Mouse (Mus musculus) neural tube, embryonic 13.5 days (tissue): ENCODE results near the gene Ankrd22. TPM values are rescaled to one million over a fixed set of nuclear protein-coding genes. Genes with fewer than 3 reads are reported as not detected.

Experiments used
- ATAC-seq: fragments of 200-750 bp; cut with Nextera tagmentation; 2 replicates; pipeline ENCODE4 v1.8.0; 2017; ENCODE audit warnings: low read depth, mild to moderate bottlenecking, moderate TSS enrichment, moderate library complexity
- H3K27ac ChIP-seq: fragments of 300-500 bp; sonication (generic); replicated peaks from 2 replicates; pipeline ENCODE4 v1.5.1; 2015; ENCODE audit warnings: moderate library complexity, mild to moderate bottlenecking, inconsistent platforms
- H3K27me3 ChIP-seq: fragments of 300-500 bp; sonication (generic); 2 replicates; pipeline ENCODE4 v1.6.1; 2015; ENCODE audit warnings: mild to moderate bottlenecking, inconsistent platforms
- H3K36me3 ChIP-seq: fragments of 300-500 bp; sonication (generic); 2 replicates; pipeline ENCODE4 v1.6.1; 2015; ENCODE audit warnings: mild to moderate bottlenecking, inconsistent platforms
- H3K4me1 ChIP-seq: fragments of 300-500 bp; sonication (generic); replicated peaks from 2 replicates; pipeline ENCODE4 v1.6.1; 2015; ENCODE audit warnings: inconsistent platforms
- H3K4me2 ChIP-seq: fragments of 300-500 bp; sonication (generic); 2 replicates; pipeline ENCODE4 v1.6.1; 2015; ENCODE audit warnings: inconsistent platforms, mild to moderate bottlenecking, moderate library complexity
- H3K4me3 ChIP-seq: fragments of 300-500 bp; sonication (generic); 2 replicates; pipeline ENCODE4 v1.5.1; 2015; ENCODE audit warnings: mild to moderate bottlenecking, inconsistent platforms
- H3K9ac ChIP-seq: fragments of 300-500 bp; sonication (generic); 2 replicates; pipeline ENCODE4 v1.6.1; 2015; ENCODE audit warnings: moderate library complexity, mild to moderate bottlenecking, inconsistent platforms
- H3K9me3 ChIP-seq: fragments of 300-500 bp; sonication (generic); 2 replicates; pipeline ENCODE4 v1.6.1; 2016; ENCODE audit warnings: inconsistent platforms
- WGBS: fragments of 180-500 bp; shearing (Covaris S2); methylation state at CpG from one replicate; pipeline ENCODE4 v1.1.7; 2015; 5-methylcytosine and 5-hydroxymethylcytosine counted together
- polyA plus RNA-seq: library from polyadenylated mRNA; unstranded; fragments of >200 nt; fragmentation: Nextera tagmentation; extraction: Ambion mirVana; gene quantifications from 2 replicates; pipeline ENCODE4 v1.2.1, GENCODE M21; 2015

The Ankrd22 gene
- polyA plus RNA-seq, 1 experiment from 2014 or later = not detected

- Histone ChIP-seq H3K36me3 (no peaks in the 10 kb centered on the region), H3K27ac (no peak overlapping the region), H3K4me3 (no peak overlapping the region), H3K9ac (no peak overlapping the region), H3K4me2 (no peak overlapping the region), H3K9me3 (no peaks in the 10 kb centered on the region), H3K4me1 (peaks cover 6% of the 10 kb centered on the region; the same call in 1 of the 2 replicates), H3K27me3 (no peaks in the 10 kb centered on the region)
- no peak for ATAC-seq
- 86% methylated on average over 1 of the region's 1 CpGs for WGBS
These were observed 32.2 kb upstream of the Ankrd22 start for GRCm38 (mm10) chr19:34198066-34198465.

- no peak overlapping the region for H3K9ac ChIP-seq
- H3K27me3 ChIP-seq = no peaks in the 10 kb centered on the region
- no peaks in the 10 kb centered on the region for H3K36me3 ChIP-seq
- H3K4me2 ChIP-seq = no peak overlapping the region
- 80% methylated on average over 2 of the region's 2 CpGs for WGBS
- H3K9me3 ChIP-seq = no peaks in the 10 kb centered on the region
- H3K27ac ChIP-seq = no peak overlapping the region
- H3K4me1 ChIP-seq = peaks cover 8% of the 10 kb centered on the region; the same call in 1 of the 2 replicates
- no peak overlapping the region for H3K4me3 ChIP-seq
- ATAC-seq = no peak
These were observed 29.2 kb upstream of the Ankrd22 start for GRCm38 (mm10) chr19:34195031-34195430.

- Histone ChIP-seq H3K9ac (no peak overlapping the region), H3K36me3 (no peaks in the 10 kb centered on the region), H3K9me3 (no peaks in the 10 kb centered on the region), H3K4me2 (peak overlapping the region; percentile 87), H3K4me1 (peaks cover 8% of the 10 kb centered on the region; the same call in 1 of the 2 replicates), H3K27me3 (no peaks in the 10 kb centered on the region), H3K27ac (no peak overlapping the region), H3K4me3 (no peak overlapping the region)
- no peak for ATAC-seq
- WGBS = 89% methylated on average over 6 of the region's 6 CpGs
These were observed 28.4 kb upstream of the Ankrd22 start for GRCm38 (mm10) chr19:34194132-34194745.

GRCm38 (mm10) chr19:34193683-34194082 lies 27.8 kb upstream of the Ankrd22 start:
- Histone ChIP-seq H3K4me1 (peaks cover 8% of the 10 kb centered on the region; the same call in 1 of the 2 replicates), H3K9ac (no peak overlapping the region), H3K27ac (no peak overlapping the region), H3K36me3 (no peaks in the 10 kb centered on the region), H3K9me3 (no peaks in the 10 kb centered on the region), H3K4me2 (peak overlapping the region; percentile 87), H3K4me3 (peak overlapping the region; percentile 60), H3K27me3 (no peaks in the 10 kb centered on the region)
- no peak for ATAC-seq
- WGBS = 56% methylated on average over 9 of the region's 9 CpGs

- Histone ChIP-seq H3K4me1 (peaks cover 8% of the 10 kb centered on the region; the same call in 1 of the 2 replicates), H3K9ac (peak overlapping the region; percentile 76), H3K4me2 (peak overlapping the region; percentile 87), H3K27ac (no peak overlapping the region), H3K36me3 (no peaks in the 10 kb centered on the region), H3K9me3 (no peaks in the 10 kb centered on the region), H3K27me3 (no peaks in the 10 kb centered on the region), H3K4me3 (peak overlapping the region; percentile 60)
- WGBS = 11% methylated on average over 9 of the region's 9 CpGs
- ATAC-seq = no peak
These were observed 27.3 kb upstream of the Ankrd22 start for GRCm38 (mm10) chr19:34193149-34193548.

- peak within 1 kb of the TSS; percentile 60 for H3K4me3 ChIP-seq
- no peaks in the 10 kb centered on the region for H3K27me3 ChIP-seq
- no peaks in the 10 kb centered on the region for H3K9me3 ChIP-seq
- no peaks in the 10 kb centered on the region for H3K36me3 ChIP-seq
- peak within 1 kb of the TSS; percentile 76 for H3K9ac ChIP-seq
- peaks cover 8% of the 10 kb centered on the region; the same call in 1 of the 2 replicates for H3K4me1 ChIP-seq
- under 1% methylated on average over 62 of the region's 62 CpGs for whole genome bisulfite sequencing
- ATAC-seq = peak; percentile 89
- H3K4me2 ChIP-seq = peak within 1 kb of the TSS; percentile 87
- peak within 1 kb of the TSS; percentile 68 for H3K27ac ChIP-seq
These were observed 26.4 kb upstream of the Ankrd22 start, which contains the start of gene Stambpl1 for GRCm38 (mm10) chr19:34192008-34192963. Gene Stambpl1 (plus strand): TSS chr19:34192229.

- no peaks in the 10 kb centered on the region for H3K9me3 ChIP-seq
- H3K27me3 ChIP-seq = no peaks in the 10 kb centered on the region
- peaks cover 8% of the 10 kb centered on the region; the same call in 1 of the 2 replicates for H3K4me1 ChIP-seq
- peak overlapping the region; percentile 68; the same call in 1 of the 2 replicates for H3K27ac ChIP-seq
- ATAC-seq = peak; percentile 44
- H3K4me3 ChIP-seq = peak overlapping the region; percentile 60
- 25% methylated on average over 10 of the region's 10 CpGs for WGBS
- no peaks in the 10 kb centered on the region for H3K36me3 ChIP-seq
- peak overlapping the region; percentile 87 for H3K4me2 ChIP-seq
- H3K9ac ChIP-seq = peak overlapping the region; percentile 76
These were observed 25.8 kb upstream of the Ankrd22 start for GRCm38 (mm10) chr19:34191645-34192007.

- H3K4me1 ChIP-seq = no peaks in the 10 kb centered on the region; the same call in 1 of the 2 replicates
- no peak overlapping the region for H3K4me2 ChIP-seq
- H3K27ac ChIP-seq = no peak overlapping the region
- no peaks in the 10 kb centered on the region for H3K36me3 ChIP-seq
- no peak overlapping the region for H3K9ac ChIP-seq
- no peak overlapping the region for H3K4me3 ChIP-seq
- no peak for ATAC-seq
- WGBS = 85% methylated on average over 4 of the region's 4 CpGs
- no peaks in the 10 kb centered on the region for H3K9me3 ChIP-seq
- no peaks in the 10 kb centered on the region for H3K27me3 ChIP-seq
These were observed 21.0 kb upstream of the Ankrd22 start for GRCm38 (mm10) chr19:34186845-34187244.

GRCm38 (mm10) chr19:34182490-34182889 lies 16.6 kb upstream of the Ankrd22 start:
- no peak for ATAC-seq
- Histone ChIP-seq H3K4me2 (no peak overlapping the region), H3K9me3 (no peaks in the 10 kb centered on the region), H3K27me3 (no peaks in the 10 kb centered on the region), H3K9ac (no peak overlapping the region), H3K4me1 (no peaks in the 10 kb centered on the region), H3K27ac (no peak overlapping the region), H3K4me3 (no peak overlapping the region), H3K36me3 (no peaks in the 10 kb centered on the region)
- WGBS = 55% methylated on average over 5 of the region's 5 CpGs

GRCm38 (mm10) chr19:34181234-34181633 lies 15.4 kb upstream of the Ankrd22 start:
- Histone ChIP-seq H3K4me3 (no peak overlapping the region), H3K36me3 (no peaks in the 10 kb centered on the region), H3K4me1 (no peaks in the 10 kb centered on the region), H3K9me3 (no peaks in the 10 kb centered on the region), H3K9ac (no peak overlapping the region), H3K27ac (no peak overlapping the region), H3K27me3 (no peaks in the 10 kb centered on the region), H3K4me2 (no peak overlapping the region)
- no peak for ATAC-seq
- 88% methylated on average over 3 of the region's 3 CpGs for WGBS

- no peaks in the 10 kb centered on the region for H3K4me1 ChIP-seq
- WGBS = 74% methylated on average over 2 of the region's 2 CpGs
- ATAC-seq = no peak
- no peaks in the 10 kb centered on the region for H3K27me3 ChIP-seq
- H3K4me3 ChIP-seq = no peak overlapping the region
- H3K9ac ChIP-seq = no peak overlapping the region
- H3K4me2 ChIP-seq = no peak overlapping the region
- no peaks in the 10 kb centered on the region for H3K36me3 ChIP-seq
- no peaks in the 10 kb centered on the region for H3K9me3 ChIP-seq
- H3K27ac ChIP-seq = no peak overlapping the region
These were observed 14.5 kb upstream of the Ankrd22 start for GRCm38 (mm10) chr19:34180316-34180715.

GRCm38 (mm10) chr19:34179136-34179535 lies 13.3 kb upstream of the Ankrd22 start:
- no peaks in the 10 kb centered on the region for H3K9me3 ChIP-seq
- no peaks in the 10 kb centered on the region for H3K4me1 ChIP-seq
- no peaks in the 10 kb centered on the region for H3K27me3 ChIP-seq
- no peak overlapping the region for H3K9ac ChIP-seq
- WGBS = 90% methylated on average over 4 of the region's 4 CpGs
- no peak for ATAC-seq
- no peak overlapping the region for H3K4me3 ChIP-seq
- no peaks in the 10 kb centered on the region for H3K36me3 ChIP-seq
- H3K27ac ChIP-seq = no peak overlapping the region
- no peak overlapping the region for H3K4me2 ChIP-seq
